Mouse (Mus musculus): ENCODE measurements at regions not wholly inside any gene's neighbourhood (a gene's known extent, or its start where the extent isn't known, plus 50 kb on each side); places are given as distances from the start of the nearest gene placed in this dataset.

DNA sequence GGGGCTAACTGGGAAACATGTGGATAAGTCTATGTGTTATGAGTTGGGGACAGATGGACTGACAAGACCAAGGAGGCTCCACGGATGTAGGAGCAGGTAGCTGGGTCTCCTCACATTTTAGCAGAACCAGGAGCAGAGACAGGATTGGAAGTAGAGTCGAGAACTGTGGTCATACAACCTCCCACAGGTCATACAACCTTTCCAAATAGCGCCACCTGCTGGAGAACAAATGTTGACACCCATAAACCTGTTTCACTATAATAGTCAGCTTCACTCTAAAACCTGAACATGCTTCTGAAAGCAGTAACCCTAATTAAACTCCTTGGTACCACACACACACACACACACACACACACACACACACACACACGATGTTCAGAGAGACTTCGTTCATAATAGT lies 50.7 kb upstream of the Foxk1 start:
- TF ChIP-seq CTCF (IDR thresholded peaks at IDR 0.05; ENCODE audit: extremely low read depth, insufficient read depth, insufficient read length, insufficient replicate concordance) (no peak), POLR2A (IDR thresholded peaks at IDR 0.05; ENCODE audit: low read depth, low read length) (no peak)
